Mouse (Mus musculus) myocyte (in vitro differentiated cells): ENCODE measurements around the gene Rnps1.

Source experiments
- E2F4 ChIP-seq: IDR thresholded peaks from one replicate; pipeline ENCODE4 v1.6.1; 2011; ENCODE audit warnings: mild to moderate bottlenecking, control low read depth, moderate library complexity; ENCODE audit not compliant: insufficient read depth
- MAX ChIP-seq: IDR thresholded peaks from one replicate; pipeline ENCODE4 v1.6.1; 2011; ENCODE audit warnings: low read depth, mild to moderate bottlenecking, control low read depth
- MYOD1 ChIP-seq, 3 experiments: IDR thresholded peaks; one replicate each; pipeline ENCODE4 v1.6.1; 2011; ENCODE audit warnings: control low read depth in 2 of 3, low read depth in 2 of 3, mild to moderate bottlenecking in 2 of 3, moderate library complexity in 1 of 3; ENCODE audit not compliant: insufficient read length in 2 of 3, control insufficient read depth in 1 of 3
- POLR2A ChIP-seq: IDR thresholded peaks from one replicate; pipeline ENCODE4 v1.6.1; 2011; ENCODE audit warnings: low read depth, mild to moderate bottlenecking, control low read depth, moderate library complexity; ENCODE audit not compliant: insufficient read length
- POLR2AphosphoS2 ChIP-seq: IDR thresholded peaks from one replicate; pipeline ENCODE4 v1.6.1; 2011; ENCODE audit warnings: low read depth, control low read depth; ENCODE audit not compliant: insufficient read length
- TCF12 ChIP-seq: IDR thresholded peaks from one replicate; pipeline ENCODE4 v1.6.1; 2011; ENCODE audit warnings: mild to moderate bottlenecking, control low read depth; ENCODE audit not compliant: poor library complexity, insufficient read depth, severe bottlenecking
- TCF3 ChIP-seq: IDR thresholded peaks from one replicate; pipeline ENCODE4 v1.6.1; 2011; ENCODE audit warnings: low read depth, control low read depth; ENCODE audit not compliant: insufficient read length
- USF1 ChIP-seq: IDR thresholded peaks from one replicate; pipeline ENCODE4 v1.6.1; 2011; ENCODE audit warnings: low read depth, mild to moderate bottlenecking, control low read depth, moderate library complexity

GRCm38 (mm10) chr17:24389865-24390264 lies 24.5 kb upstream of the Rnps1 start:
- TF ChIP-seq POLR2A (no peak), MYOD1 (IDR thresholded peaks at IDR 0.05; ENCODE audit: control insufficient read depth in 1 of 3, insufficient read length in 2 of 3, low read depth in 2 of 3) (no peak), E2F4 (no peak), USF1 (no peak), MAX (no peak), TCF3 (no peak), POLR2AphosphoS2 (no peak), TCF12 (no peak)
